ENCODE assay signal across 10 mouse cellular contexts in genomic region chr4:155652283-155653085, GRCm38 (mm10). TPM values are rescaled to one million over a fixed set of nuclear protein-coding genes. Genes with fewer than 3 reads are reported as not detected.
DNase-seq lines count a peak whose midpoint lies in the region; ATAC-seq and TF ChIP-seq lines count a peak whose summit lies in the region.
"Had no signal": no experiment of that assay in that cellular context is flagged by ENCODE, and none has a peak within 500 bp of the region (broad histone marks: within the 10 kb centered on the region; RNA-seq: fewer than 3 reads in every experiment).

No protein-coding gene starts in this region.

- TF ChIP-seq CTCF in small intestine, adult 2 months (IDR thresholded peaks at IDR 0.05; ENCODE audit: extremely low read depth, insufficient read length, insufficient replicate concordance, low read depth, low read length): no peak

- 21% methylated on average over 36 of the region's 36 CpGs for WGBS in lung, embryonic 15.5 days
- 27% methylated on average over 30 of the region's 36 CpGs for WGBS in embryonic facial prominence, embryonic 14.5 days
- 17% methylated on average over 36 of the region's 36 CpGs for WGBS in limb, embryonic 11.5 days
- 46% methylated on average over 36 of the region's 36 CpGs for WGBS in small intestine, adult 2 months

- no peak overlapping the region; the same call in 1 of the 2 replicates for H3K27ac ChIP-seq in lung, embryonic 15.5 days
- no peak overlapping the region for H3K27ac ChIP-seq in embryonic facial prominence, embryonic 14.5 days (replicated peaks; ENCODE audit: low read depth, low read length)
- H3K27ac ChIP-seq in limb, embryonic 11.5 days (replicated peaks; ENCODE audit: low read depth, low read length): no peak overlapping the region
- no peak overlapping the region for H3K27ac ChIP-seq in small intestine, adult 2 months (ENCODE audit: insufficient read depth, low read depth, low read length)
- H3K27ac ChIP-seq: macrophage had no signal

- peak overlapping the region; percentile 43 for H3K4me3 ChIP-seq in lung, embryonic 15.5 days
- peak overlapping the region; percentile 44 for H3K4me3 ChIP-seq in embryonic facial prominence, embryonic 14.5 days (ENCODE audit: low read depth, low read length)
- peak overlapping the region; percentile 38 for H3K4me3 ChIP-seq in limb, embryonic 11.5 days (ENCODE audit: low read depth, low read length)
- H3K4me3 ChIP-seq in small intestine, adult 2 months (ENCODE audit: low read depth, low read length): peak overlapping the region; percentile 67

- H3K9ac ChIP-seq in lung, embryonic 15.5 days: peak overlapping the region; percentile 43
- H3K9ac ChIP-seq in embryonic facial prominence, embryonic 14.5 days (ENCODE audit: low read depth, low read length): peak overlapping the region; percentile 58
- peak overlapping the region; percentile 73 for H3K9ac ChIP-seq in limb, embryonic 11.5 days (ENCODE audit: low read length)

- H3K4me2 ChIP-seq in lung, embryonic 15.5 days: peak overlapping the region; percentile 92
- H3K4me2 ChIP-seq in embryonic facial prominence, embryonic 14.5 days (ENCODE audit: low read depth, low read length): peak overlapping the region; percentile 70
- peak overlapping the region; percentile 77 for H3K4me2 ChIP-seq in limb, embryonic 11.5 days (ENCODE audit: low read depth, severe bottlenecking)

- H3K36me3 ChIP-seq in lung, embryonic 15.5 days: peaks cover 40% of the 10 kb centered on the region
- peaks cover 56% of the 10 kb centered on the region for H3K36me3 ChIP-seq in embryonic facial prominence, embryonic 14.5 days (ENCODE audit: control insufficient read depth, insufficient read depth, low read length)
- peaks cover 27% of the 10 kb centered on the region for H3K36me3 ChIP-seq in limb, embryonic 11.5 days (ENCODE audit: control insufficient read depth, insufficient read depth, low read length)
- peaks cover 46% of the 10 kb centered on the region for H3K36me3 ChIP-seq in small intestine, adult 2 months (ENCODE audit: control insufficient read depth, insufficient read depth, low read length)

- intact Hi-C loops in left cerebral cortex, postnatal 10 days (cut with DNase I): no loop called here

- no peak for DNase-seq in lung, postnatal 36 days
- DNase-seq in embryonic facial prominence, embryonic 14.5 days (ENCODE audit: low spot score): no peak
- DNase-seq in limb, embryonic 11.5 days (ENCODE audit: low spot score): peak; percentile 34
- DNase-seq in layer of hippocampus, postnatal 36 days: no peak
- DNase-seq in left cerebral cortex, postnatal 10 days (ENCODE audit: extremely low spot score in 1 of 2, low spot score in 2 of 2): no peak
- DNase-seq: adrenal gland, adult 8-10 months had no signal

- no peaks in the 10 kb centered on the region for H3K9me3 ChIP-seq in lung, embryonic 15.5 days
- no peaks in the 10 kb centered on the region for H3K9me3 ChIP-seq in embryonic facial prominence, embryonic 14.5 days (ENCODE audit: control insufficient read depth, low read length)
- no peaks in the 10 kb centered on the region for H3K9me3 ChIP-seq in limb, embryonic 11.5 days (ENCODE audit: control insufficient read depth, low read length)

- peaks cover 23% of the 10 kb centered on the region for H3K27me3 ChIP-seq in lung, embryonic 15.5 days
- peaks cover 33% of the 10 kb centered on the region for H3K27me3 ChIP-seq in embryonic facial prominence, embryonic 14.5 days (replicated peaks; ENCODE audit: control insufficient read depth, insufficient read depth, low read length)
- H3K27me3 ChIP-seq in limb, embryonic 11.5 days (ENCODE audit: control insufficient read depth, insufficient read depth, low read length): peaks cover 41% of the 10 kb centered on the region
- H3K27me3 ChIP-seq in small intestine, adult 2 months (ENCODE audit: control insufficient read depth, insufficient read depth, low read length): no peaks in the 10 kb centered on the region

- peaks cover 43% of the 10 kb centered on the region for H3K4me1 ChIP-seq in lung, embryonic 15.5 days
- peaks cover 20% of the 10 kb centered on the region for H3K4me1 ChIP-seq in embryonic facial prominence, embryonic 14.5 days (ENCODE audit: control insufficient read depth, insufficient read depth, low read length)
- H3K4me1 ChIP-seq in limb, embryonic 11.5 days (ENCODE audit: control insufficient read depth, insufficient read depth, low read length): peaks cover 30% of the 10 kb centered on the region
- peaks cover 28% of the 10 kb centered on the region for H3K4me1 ChIP-seq in small intestine, adult 2 months (ENCODE audit: control insufficient read depth, insufficient read depth, insufficient read length, low read length)

- no peak for ATAC-seq in lung, embryonic 15.5 days (ENCODE audit: borderline replicate concordance, extremely low read depth, low FRiP score, low TSS enrichment)
- no peak for ATAC-seq in embryonic facial prominence, embryonic 14.5 days (ENCODE audit: low read depth)
- ATAC-seq in limb, embryonic 11.5 days (ENCODE audit: insufficient number of reproducible peaks, low FRiP score, low TSS enrichment, low read depth): no peak
- ATAC-seq in monocyte, adult 5-6 weeks (replicated peaks; ENCODE audit: insufficient number of reproducible peaks, low FRiP score, low TSS enrichment, poor library complexity, severe bottlenecking): no peak

- no peak for TF ChIP-seq POLR2A in small intestine, adult 2 months (IDR thresholded peaks at IDR 0.05; ENCODE audit: low read depth, low read length)

RNA-seq across cellular contexts. Expression of gene Mmp23, which starts 0.7 kb away (rescaled TPM):
- 41.7 and 47.8 TPM in 2 replicates for polyA plus RNA-seq in lung, embryonic 15.5 days (2015; fragmentation: Nextera tagmentation; extraction: Ambion mirVana)
- 29.4 and 31.2 TPM in 2 replicates for polyA plus RNA-seq in embryonic facial prominence, embryonic 14.5 days (2014; fragmentation: Nextera tagmentation; extraction: Ambion mirVana)
- 11.3 and 12.2 TPM in 2 replicates for polyA plus RNA-seq in limb, embryonic 11.5 days (2014; fragmentation: Nextera tagmentation; extraction: Ambion mirVana)
- polyA plus RNA-seq in small intestine, adult 2 months (2012; rRNA removed): 32.6 and 55.1 TPM in 2 replicates
- total RNA-seq in monocyte, adult 5-6 weeks (2017): not detected in 3 replicates
- 1 to 10 TPM; 3.9 to 6.4 TPM for total RNA-seq in layer of hippocampus, postnatal 36 days (2021)
- total RNA-seq in left cerebral cortex, postnatal 10 days (2021): 1 to 10 TPM; 2.1 to 2.2 TPM
- polyA plus RNA-seq: macrophage had no signal

RNA-seq across cellular contexts. Expression of gene Gm10563, which starts 7.3 kb away (rescaled TPM):
- polyA plus RNA-seq in lung, embryonic 15.5 days (2015; fragmentation: Nextera tagmentation; extraction: Ambion mirVana): not detected in 2 replicates
- polyA plus RNA-seq in embryonic facial prominence, embryonic 14.5 days (2014; fragmentation: Nextera tagmentation; extraction: Ambion mirVana): not detected in 2 replicates
- polyA plus RNA-seq in limb, embryonic 11.5 days (2014; fragmentation: Nextera tagmentation; extraction: Ambion mirVana): not detected in 2 replicates
- polyA plus RNA-seq in small intestine, adult 2 months (2012; rRNA removed): not detected in 2 replicates
- not detected in 3 replicates for total RNA-seq in monocyte, adult 5-6 weeks (2017)
- not detected for total RNA-seq in layer of hippocampus, postnatal 36 days (2021)
- not detected for total RNA-seq in left cerebral cortex, postnatal 10 days (2021)
- total RNA-seq: adrenal gland, adult 8-10 months had no signal
- polyA plus RNA-seq: macrophage had no signal

RNA-seq across cellular contexts. Expression of gene Mib2, which starts 16.5 kb away (rescaled TPM):
- 27.6 and 29.1 TPM in 2 replicates for polyA plus RNA-seq in lung, embryonic 15.5 days (2015; fragmentation: Nextera tagmentation; extraction: Ambion mirVana)
- polyA plus RNA-seq in embryonic facial prominence, embryonic 14.5 days (2014; fragmentation: Nextera tagmentation; extraction: Ambion mirVana): 24.8 and 27.3 TPM in 2 replicates
- polyA plus RNA-seq in limb, embryonic 11.5 days (2014; fragmentation: Nextera tagmentation; extraction: Ambion mirVana): 16.0 and 16.6 TPM in 2 replicates
- polyA plus RNA-seq in small intestine, adult 2 months (2012; rRNA removed): 46.3 and 85.4 TPM in 2 replicates
- total RNA-seq in monocyte, adult 5-6 weeks (2017): 14.3 to 35.4 TPM (median 16.5 TPM) in 3 replicates
- 100 to 1,000 TPM in 1 of 2 experiments, 10 to 100 TPM in 1; 96.8 to 109 TPM for total RNA-seq in layer of hippocampus, postnatal 36 days (2021)
- 100 to 1,000 TPM in 1 of 2 experiments, 10 to 100 TPM in 1; 98.4 to 100 TPM for total RNA-seq in left cerebral cortex, postnatal 10 days (2021)

RNA-seq across cellular contexts. Expression of gene Cdk11b, which starts 27.8 kb away (rescaled TPM):
- 50.2 and 53.6 TPM in 2 replicates for polyA plus RNA-seq in lung, embryonic 15.5 days (2015; fragmentation: Nextera tagmentation; extraction: Ambion mirVana)
- 47.1 and 50.8 TPM in 2 replicates for polyA plus RNA-seq in embryonic facial prominence, embryonic 14.5 days (2014; fragmentation: Nextera tagmentation; extraction: Ambion mirVana)
- 69.4 and 79.9 TPM in 2 replicates for polyA plus RNA-seq in limb, embryonic 11.5 days (2014; fragmentation: Nextera tagmentation; extraction: Ambion mirVana)
- 24.6 and 51.4 TPM in 2 replicates for polyA plus RNA-seq in small intestine, adult 2 months (2012; rRNA removed)
- 145 to 205 TPM (median 169 TPM) in 3 replicates for total RNA-seq in monocyte, adult 5-6 weeks (2017)
- total RNA-seq in layer of hippocampus, postnatal 36 days (2021): 10 to 100 TPM; 43.6 to 46.8 TPM
- total RNA-seq in left cerebral cortex, postnatal 10 days (2021): 10 to 100 TPM; 42.0 to 51.4 TPM

RNA-seq across cellular contexts. Expression of gene Fndc10, which starts 41.7 kb away (rescaled TPM):
- polyA plus RNA-seq in lung, embryonic 15.5 days (2015; fragmentation: Nextera tagmentation; extraction: Ambion mirVana): 4.3 and 4.9 TPM in 2 replicates
- polyA plus RNA-seq in embryonic facial prominence, embryonic 14.5 days (2014; fragmentation: Nextera tagmentation; extraction: Ambion mirVana): 6.3 and 6.9 TPM in 2 replicates
- polyA plus RNA-seq in limb, embryonic 11.5 days (2014; fragmentation: Nextera tagmentation; extraction: Ambion mirVana): 2.0 and 2.1 TPM in 2 replicates
- polyA plus RNA-seq in small intestine, adult 2 months (2012; rRNA removed): 12.5 and 24.0 TPM in 2 replicates
- 0.21 to 0.68 TPM (median 0.48 TPM) in 3 replicates for total RNA-seq in monocyte, adult 5-6 weeks (2017)
- total RNA-seq in layer of hippocampus, postnatal 36 days (2021): 10 to 100 TPM; 21.8 to 23.0 TPM
- total RNA-seq in left cerebral cortex, postnatal 10 days (2021): 10 to 100 TPM; 20.2 to 22.2 TPM
